Mouse (Mus musculus): ENCODE measurements around the gene Gm14597. TPM values are rescaled to one million over a fixed set of nuclear protein-coding genes. Genes with fewer than 3 reads are reported as not detected.
A peak's percentile ranks its signal among the peaks of the same experiment; 100 is the strongest.
"Not testable (repeated sequence)": the region's sequence is repeated elsewhere in the genome, so short reads cannot be mapped to it uniquely, and the experiment has no call there.

The Gm14597 gene
- not detected in 2 replicates for polyA plus RNA-seq (2016; fragmentation: Nextera tagmentation; extraction: Ambion mirVana)

GRCm38 (mm10) chrX:53608879-53609278 lies at the start of gene Gm14597:
Gene Gm14597, minus strand, starts transcription at chrX:53608979.
- H3K27ac ChIP-seq; H3K27me3 ChIP-seq; ATAC-seq (ENCODE audit: insufficient number of reproducible peaks, insufficient read depth, low FRiP score, low TSS enrichment); H3K9me3 ChIP-seq; H3K36me3 ChIP-seq; H3K4me1 ChIP-seq: not testable (repeated sequence)
- Histone ChIP-seq H3K4me3 (peak within 1 kb of the TSS; percentile 40), H3K4me2 (replicated peaks) (peak within 1 kb of the TSS; percentile 50), H3K9ac (peak within 1 kb of the TSS; percentile 36)
- 64% methylated on average over 3 of the region's 4 CpGs for WGBS

GRCm38 (mm10) chrX:53652917-53653316 lies 44.1 kb upstream of the Gm14597 start:
- not testable (repeated sequence) for H3K27me3 ChIP-seq; H3K9me3 ChIP-seq; H3K4me3 ChIP-seq; H3K9ac ChIP-seq; H3K4me2 ChIP-seq (replicated peaks); H3K4me1 ChIP-seq; H3K27ac ChIP-seq; H3K36me3 ChIP-seq; ATAC-seq (ENCODE audit: insufficient number of reproducible peaks, insufficient read depth, low FRiP score, low TSS enrichment)
- WGBS = 71% methylated on average over 4 of the region's 4 CpGs

GRCm38 (mm10) chrX:53645885-53646284 lies 37.1 kb upstream of the Gm14597 start:
- H3K9me3 ChIP-seq = no peaks in the 10 kb centered on the region
- no peak for ATAC-seq (ENCODE audit: insufficient number of reproducible peaks, insufficient read depth, low FRiP score, low TSS enrichment)
- H3K9ac ChIP-seq = no peak overlapping the region
- H3K4me2 ChIP-seq (replicated peaks) = no peak overlapping the region
- H3K27me3 ChIP-seq = no peaks in the 10 kb centered on the region
- H3K36me3 ChIP-seq = no peaks in the 10 kb centered on the region
- 84% methylated on average over 6 of the region's 6 CpGs for WGBS
- no peak overlapping the region for H3K4me3 ChIP-seq
- no peak overlapping the region for H3K27ac ChIP-seq
- H3K4me1 ChIP-seq = no peaks in the 10 kb centered on the region

- 21% methylated on average over 13 of the region's 50 CpGs for WGBS
- Histone ChIP-seq H3K4me2 (replicated peaks) (peak within 1 kb of the TSS; percentile 36), H3K4me3 (peak within 1 kb of the TSS; percentile 29)
- H3K27me3 ChIP-seq, H3K36me3 ChIP-seq, H3K9ac ChIP-seq, H3K9me3 ChIP-seq, H3K27ac ChIP-seq, H3K4me1 ChIP-seq: not testable (repeated sequence)
- peak; percentile 79 for ATAC-seq (ENCODE audit: insufficient number of reproducible peaks, insufficient read depth, low FRiP score, low TSS enrichment)
Measured at GRCm38 (mm10) chrX:53642980-53643961, 34.5 kb upstream of the Gm14597 start, which contains the start of gene Rtl8a. Gene Rtl8a, minus strand, starts transcription at chrX:53643682.

- H3K27ac ChIP-seq, H3K4me3 ChIP-seq: not testable (repeated sequence)
Measured at GRCm38 (mm10) chrX:53642604-53642979, 33.8 kb upstream of the Gm14597 start.

GRCm38 (mm10) chrX:53638107-53638506 lies 29.3 kb upstream of the Gm14597 start:
- ATAC-seq (ENCODE audit: insufficient number of reproducible peaks, insufficient read depth, low FRiP score, low TSS enrichment); H3K9me3 ChIP-seq; H3K27me3 ChIP-seq; H3K4me2 ChIP-seq (replicated peaks); H3K27ac ChIP-seq; H3K36me3 ChIP-seq; H3K9ac ChIP-seq; H3K4me1 ChIP-seq; H3K4me3 ChIP-seq: not testable (repeated sequence)
- WGBS = 67% methylated on average over 3 of the region's 3 CpGs

More at GRCm38 (mm10) chrX:53642604-53642979, 33.8 kb upstream of the Gm14597 start:
- not testable (repeated sequence) for H3K9me3 ChIP-seq; H3K27me3 ChIP-seq; H3K9ac ChIP-seq; H3K36me3 ChIP-seq; H3K4me1 ChIP-seq; ATAC-seq (ENCODE audit: insufficient number of reproducible peaks, insufficient read depth, low FRiP score, low TSS enrichment)
- H3K4me2 ChIP-seq (replicated peaks) = peak overlapping the region; percentile 36
- WGBS = 65% methylated on average over 3 of the region's 4 CpGs

GRCm38 (mm10) chrX:53611395-53611794 lies 2.6 kb upstream of the Gm14597 start:
- H3K27ac ChIP-seq; H3K9ac ChIP-seq; H3K27me3 ChIP-seq; H3K4me2 ChIP-seq (replicated peaks); ATAC-seq (ENCODE audit: insufficient number of reproducible peaks, insufficient read depth, low FRiP score, low TSS enrichment); H3K4me1 ChIP-seq; H3K9me3 ChIP-seq; H3K4me3 ChIP-seq; H3K36me3 ChIP-seq: not testable (repeated sequence)

GRCm38 (mm10) chrX:53610571-53610970 lies 1.8 kb upstream of the Gm14597 start:
- no peak for ATAC-seq (ENCODE audit: insufficient number of reproducible peaks, insufficient read depth, low FRiP score, low TSS enrichment)
- Histone ChIP-seq H3K4me1 (no peaks in the 10 kb centered on the region), H3K4me2 (replicated peaks) (no peak overlapping the region), H3K27ac (no peak overlapping the region), H3K4me3 (no peak overlapping the region), H3K9me3 (no peaks in the 10 kb centered on the region), H3K27me3 (no peaks in the 10 kb centered on the region), H3K36me3 (no peaks in the 10 kb centered on the region), H3K9ac (no peak overlapping the region)
- WGBS = 0% methylated on average over 3 of the region's 3 CpGs

- Histone ChIP-seq H3K36me3 (no peaks in the 10 kb centered on the region), H3K4me1 (no peaks in the 10 kb centered on the region), H3K9me3 (no peaks in the 10 kb centered on the region), H3K4me3 (peak overlapping the region; percentile 40), H3K27ac (no peak overlapping the region), H3K27me3 (no peaks in the 10 kb centered on the region), H3K4me2 (replicated peaks) (peak overlapping the region; percentile 50), H3K9ac (peak overlapping the region; percentile 36)
- 0 out of 2 replicates have a peak, but pooled peaks have one; percentile 57 for ATAC-seq (ENCODE audit: insufficient number of reproducible peaks, insufficient read depth, low FRiP score, low TSS enrichment)
- WGBS = 24% methylated on average over 17 of the region's 18 CpGs
Measured at GRCm38 (mm10) chrX:53608122-53608813, 511 bp downstream of the Gm14597 start.

- Histone ChIP-seq H3K27ac (no peak within 1 kb of the TSS), H3K9me3 (no peaks in the 10 kb centered on the region)
- WGBS = 25% methylated on average over 19 of the region's 20 CpGs
Measured at GRCm38 (mm10) chrX:53607242-53608121, 1.3 kb downstream of the Gm14597 start, which contains the start of gene Rtl8c. Gene Rtl8c, plus strand, starts transcription at chrX:53608032.

GRCm38 (mm10) chrX:53606176-53606575 lies 2.6 kb downstream of the Gm14597 start:
- ATAC-seq (ENCODE audit: insufficient number of reproducible peaks, insufficient read depth, low FRiP score, low TSS enrichment); H3K27me3 ChIP-seq: not testable (repeated sequence)
- 36% methylated on average over 1 of the region's 1 CpGs for WGBS

More at GRCm38 (mm10) chrX:53607242-53608121, 1.3 kb downstream of the Gm14597 start, which contains the start of gene Rtl8c:
- H3K4me2 ChIP-seq (replicated peaks) = peak within 1 kb of the TSS; percentile 50
- peak within 1 kb of the TSS; percentile 40 for H3K4me3 ChIP-seq
- peak within 1 kb of the TSS; percentile 36 for H3K9ac ChIP-seq
- no peaks in the 10 kb centered on the region for H3K27me3 ChIP-seq
- H3K36me3 ChIP-seq = no peaks in the 10 kb centered on the region
- H3K4me1 ChIP-seq = no peaks in the 10 kb centered on the region
- ATAC-seq (ENCODE audit: insufficient number of reproducible peaks, insufficient read depth, low FRiP score, low TSS enrichment) = peak; percentile 90

More at GRCm38 (mm10) chrX:53606176-53606575, 2.6 kb downstream of the Gm14597 start:
- not testable (repeated sequence) for H3K4me2 ChIP-seq (replicated peaks); H3K9me3 ChIP-seq; H3K27ac ChIP-seq; H3K9ac ChIP-seq; H3K4me1 ChIP-seq; H3K4me3 ChIP-seq; H3K36me3 ChIP-seq
